Comparison of ENCODE assay signal across 14 mouse cellular contexts in the genomic region with DNA sequence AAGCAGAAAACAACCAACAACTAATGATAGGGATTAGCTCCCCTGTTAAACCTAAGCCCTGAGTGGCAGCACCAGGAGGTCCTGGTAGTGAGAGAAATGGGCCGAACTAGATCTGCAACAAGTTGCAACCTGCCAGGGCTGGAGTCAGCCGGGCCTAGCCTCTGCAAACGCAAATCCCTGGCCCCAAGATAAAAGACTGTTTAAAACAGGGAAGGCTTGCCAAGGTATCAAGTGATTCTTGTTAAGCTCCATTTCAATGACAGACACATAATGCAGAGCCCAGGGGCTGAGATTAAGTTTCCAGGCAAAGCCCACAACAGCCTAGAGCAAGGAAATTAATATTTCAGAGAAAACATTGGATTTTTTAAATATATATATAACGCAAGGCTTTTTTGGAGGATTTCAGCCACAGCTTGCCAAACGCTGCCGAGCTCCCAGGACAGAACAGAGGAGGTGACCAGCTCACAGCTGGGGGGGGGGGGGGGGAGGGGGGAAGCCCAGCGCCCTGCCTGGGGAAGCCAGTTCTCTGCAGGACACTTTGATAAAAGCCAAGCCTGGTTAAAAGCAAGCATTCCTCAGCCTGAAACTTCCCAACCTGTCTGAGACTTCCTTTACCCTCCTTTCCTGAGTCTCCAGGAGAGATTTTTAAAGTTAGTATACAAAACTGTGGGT. TPM values are rescaled to one million over a fixed set of nuclear protein-coding genes. Genes with fewer than 3 reads are reported as not detected.
DNase-seq lines count a peak whose midpoint lies in the region; ATAC-seq and TF ChIP-seq lines count a peak whose summit lies in the region.
"Had no signal": no experiment of that assay in that cellular context is flagged by ENCODE, and none has a peak within 500 bp of the region (broad histone marks: within the 10 kb centered on the region; RNA-seq: fewer than 3 reads in every experiment).

No protein-coding gene starts in this region.

- no peak overlapping the region for H3K4me2 ChIP-seq in embryonic facial prominence, embryonic 11.5 days (ENCODE audit: low read depth, low read length)
- H3K4me2 ChIP-seq in limb, embryonic 13.5 days (replicated peaks): 0 out of 2 replicates have a peak overlapping the region, but pooled peaks have one; percentile 5
- H3K4me2 ChIP-seq: neural tube, embryonic 15.5 days had no signal

- H3K36me3 ChIP-seq in kidney, adult 2 months (ENCODE audit: control insufficient read depth, insufficient read depth, low read length): no peaks in the 10 kb centered on the region
- no peaks in the 10 kb centered on the region for H3K36me3 ChIP-seq in embryonic facial prominence, embryonic 11.5 days (replicated peaks; ENCODE audit: control insufficient read depth, insufficient read depth, low read depth, low read length)
- peaks cover 41% of the 10 kb centered on the region for H3K36me3 ChIP-seq in limb, embryonic 13.5 days
- H3K36me3 ChIP-seq: neural tube, embryonic 15.5 days had no signal

- DNase-seq in gastrocnemius, adult 2 months: peak; percentile 44
- no peak for DNase-seq in gastrocnemius, postnatal 14 days
- DNase-seq in kidney, adult 2 months: peak; percentile 37
- no peak for DNase-seq in kidney, postnatal 10 days
- DNase-seq in embryonic facial prominence, embryonic 11.5 days (ENCODE audit: low spot score): peak; percentile 51
- DNase-seq in urinary bladder, postnatal 4 days (ENCODE audit: low spot score in 2 of 2): no peak
- no peak for DNase-seq in thymus, adult 18-20 months
- DNase-seq: forebrain, postnatal 0 days; lung, postnatal 10 days had no signal

- WGBS in kidney, adult 2 months: 41% methylated on average over 7 of the region's 7 CpGs
- WGBS in embryonic facial prominence, embryonic 11.5 days: 27% methylated on average over 6 of the region's 7 CpGs
- WGBS in limb, embryonic 13.5 days: 7% methylated on average over 7 of the region's 7 CpGs

- H3K4me1 ChIP-seq in kidney, adult 2 months (ENCODE audit: control insufficient read depth, insufficient read depth, low read length): peaks cover 12% of the 10 kb centered on the region
- no peaks in the 10 kb centered on the region for H3K4me1 ChIP-seq in embryonic facial prominence, embryonic 11.5 days (ENCODE audit: control insufficient read depth, insufficient read depth, low read length)
- H3K4me1 ChIP-seq in limb, embryonic 13.5 days: peaks cover 66% of the 10 kb centered on the region

- H3K27me3 ChIP-seq in kidney, adult 2 months (replicated peaks; ENCODE audit: control insufficient read depth, insufficient read depth, low read length): no peaks in the 10 kb centered on the region
- H3K27me3 ChIP-seq in embryonic facial prominence, embryonic 11.5 days (ENCODE audit: control insufficient read depth, insufficient read depth, low read length): no peaks in the 10 kb centered on the region
- no peaks in the 10 kb centered on the region for H3K27me3 ChIP-seq in limb, embryonic 13.5 days
- H3K27me3 ChIP-seq: neural tube, embryonic 15.5 days had no signal

- peak; percentile 63 for ATAC-seq in embryonic facial prominence, embryonic 11.5 days (replicated peaks; ENCODE audit: insufficient number of reproducible peaks, low FRiP score, low TSS enrichment, low read depth)
- ATAC-seq in limb, embryonic 13.5 days (ENCODE audit: low FRiP score, low read depth): peak; percentile 82
- ATAC-seq: forebrain, postnatal 0 days; midbrain, embryonic 16.5 days had no signal

- no peak for TF ChIP-seq POLR2A in kidney, adult 2 months (IDR thresholded peaks at IDR 0.05; ENCODE audit: low read depth, low read length)

- no peak overlapping the region for H3K4me3 ChIP-seq in gastrocnemius, adult 2 months
- H3K4me3 ChIP-seq in kidney, adult 2 months (ENCODE audit: insufficient read depth, low read depth, low read length): no peak overlapping the region
- H3K4me3 ChIP-seq in embryonic facial prominence, embryonic 11.5 days (ENCODE audit: low read depth, low read length): no peak overlapping the region
- H3K4me3 ChIP-seq in limb, embryonic 13.5 days: no peak overlapping the region
- H3K4me3 ChIP-seq: left cerebral cortex, adult 2 months; neural tube, embryonic 15.5 days had no signal

- intact Hi-C loops in gastrocnemius, adult 2 months (cut with DNase I): no loop called here
- intact Hi-C loops in gastrocnemius, postnatal 14 days (cut with DNase I; ENCODE audit: low total_unique reads): no loop called here

- no peaks in the 10 kb centered on the region for H3K9me3 ChIP-seq in embryonic facial prominence, embryonic 11.5 days (replicated peaks; ENCODE audit: control insufficient read depth, low read length)
- H3K9me3 ChIP-seq in limb, embryonic 13.5 days: peaks cover 6% of the 10 kb centered on the region; the same call in 1 of the 2 replicates
- H3K9me3 ChIP-seq: neural tube, embryonic 15.5 days had no signal

- H3K27ac ChIP-seq in gastrocnemius, adult 2 months: peak overlapping the region; percentile 41
- no peak overlapping the region for H3K27ac ChIP-seq in kidney, adult 2 months (ENCODE audit: insufficient read depth, low read depth, low read length)
- H3K27ac ChIP-seq in embryonic facial prominence, embryonic 11.5 days (replicated peaks; ENCODE audit: low read depth, low read length): no peak overlapping the region; the same call in 1 of the 2 replicates
- H3K27ac ChIP-seq in limb, embryonic 13.5 days: peak overlapping the region; percentile 74; the same call in 1 of the 2 replicates
- H3K27ac ChIP-seq: kidney, postnatal 0 days; left cerebral cortex, adult 2 months; neural tube, embryonic 15.5 days had no signal

- no peak for TF ChIP-seq CTCF in gastrocnemius, adult 2 months (IDR thresholded peaks at IDR 0.05)
- no peak for TF ChIP-seq CTCF in kidney, adult 2 months (conservative IDR thresholded peaks at IDR 0.05; ENCODE audit: insufficient read depth, insufficient read length, low read depth, low read length)

- no peak overlapping the region for H3K9ac ChIP-seq in embryonic facial prominence, embryonic 11.5 days (replicated peaks; ENCODE audit: low read length)
- H3K9ac ChIP-seq in limb, embryonic 13.5 days: no peak overlapping the region
- H3K9ac ChIP-seq: forebrain, postnatal 0 days; neural tube, embryonic 15.5 days had no signal

RNA-seq across cellular contexts. Expression of gene Tgfbr2, which starts 24.3 kb away (rescaled TPM):
- total RNA-seq in gastrocnemius, adult 2 months (2021): 10 to 100 TPM; 18.4 to 23.5 TPM
- 10 to 100 TPM; 29.9 to 36.5 TPM for total RNA-seq in gastrocnemius, postnatal 14 days (2021)
- polyA plus RNA-seq in kidney, adult 2 months (2012; rRNA removed): 45.8 and 46.4 TPM in 2 replicates
- 11.5 and 12.8 TPM in 2 replicates for polyA plus RNA-seq in embryonic facial prominence, embryonic 11.5 days (2014; fragmentation: Nextera tagmentation; extraction: Ambion mirVana)
- polyA plus RNA-seq in limb, embryonic 13.5 days (2015; fragmentation: Nextera tagmentation; extraction: Ambion mirVana): 39.5 and 43.1 TPM in 2 replicates

Comparison
In these comparisons a context has a peak if more than half of its experiments do, and no peak if none do; other contexts are left out.
1. DNase-seq: peak in gastrocnemius, adult 2 months (single experiment), kidney, adult 2 months (single experiment) and embryonic facial prominence, embryonic 11.5 days (single experiment); none in gastrocnemius, postnatal 14 days (single experiment), kidney, postnatal 10 days (single experiment), urinary bladder, postnatal 4 days (0 of 2) and thymus, adult 18-20 months (0 of 2).
2. H3K27ac ChIP-seq: peak in gastrocnemius, adult 2 months (single experiment) and limb, embryonic 13.5 days (single experiment); none in kidney, adult 2 months (single experiment) and embryonic facial prominence, embryonic 11.5 days (single experiment).